Mouse (Mus musculus) cortical plate, adult 2 months (tissue): ENCODE results near the gene Med25. TPM values are rescaled to one million over a fixed set of nuclear protein-coding genes. Genes with fewer than 3 reads are reported as not detected.
A peak's percentile ranks its signal among the peaks of the same experiment; 100 is the strongest.

Experiments used
- H3K27ac ChIP-seq: fragments of 200-500 bp; 2 replicates; pipeline ENCODE4 v1.5.1; 2012; ENCODE audit warnings: low read length, control low read depth, inconsistent platforms; ENCODE audit not compliant: insufficient read depth
- H3K4me1 ChIP-seq: fragments of 200-500 bp; 2 replicates; pipeline ENCODE4 v1.6.1; 2011; ENCODE audit warnings: low read length; ENCODE audit not compliant: control insufficient read depth, insufficient read depth
- H3K4me3 ChIP-seq: fragments of 200-500 bp; 2 replicates; pipeline ENCODE4 v1.5.1; 2011; ENCODE audit warnings: mild to moderate bottlenecking, low read length, control low read depth; ENCODE audit not compliant: insufficient read depth
- CTCF ChIP-seq: fragments of 200-500 bp; IDR thresholded peaks from 2 replicates; pipeline ENCODE4 v1.5.1; 2011; ENCODE audit warnings: mild to moderate bottlenecking, control low read depth, low read length; ENCODE audit not compliant: insufficient read depth; ENCODE audit errors: extremely low read depth
- POLR2A ChIP-seq: fragments of 200-500 bp; IDR thresholded peaks from 2 replicates; pipeline ENCODE4 v1.6.1; 2011; ENCODE audit warnings: mild to moderate bottlenecking, low read length, control low read depth; ENCODE audit not compliant: insufficient read depth; ENCODE audit errors: extremely low read depth
- polyA plus RNA-seq: library from polyadenylated mRNA; depleted of rRNA; stranded (reverse); fragments of >200 nt; gene quantifications from 2 replicates; pipeline ENCODE4 v1.2.3, GENCODE M21; 2012

Gene Med25
- polyA plus RNA-seq, 1 experiment = 121 TPM

DNA sequence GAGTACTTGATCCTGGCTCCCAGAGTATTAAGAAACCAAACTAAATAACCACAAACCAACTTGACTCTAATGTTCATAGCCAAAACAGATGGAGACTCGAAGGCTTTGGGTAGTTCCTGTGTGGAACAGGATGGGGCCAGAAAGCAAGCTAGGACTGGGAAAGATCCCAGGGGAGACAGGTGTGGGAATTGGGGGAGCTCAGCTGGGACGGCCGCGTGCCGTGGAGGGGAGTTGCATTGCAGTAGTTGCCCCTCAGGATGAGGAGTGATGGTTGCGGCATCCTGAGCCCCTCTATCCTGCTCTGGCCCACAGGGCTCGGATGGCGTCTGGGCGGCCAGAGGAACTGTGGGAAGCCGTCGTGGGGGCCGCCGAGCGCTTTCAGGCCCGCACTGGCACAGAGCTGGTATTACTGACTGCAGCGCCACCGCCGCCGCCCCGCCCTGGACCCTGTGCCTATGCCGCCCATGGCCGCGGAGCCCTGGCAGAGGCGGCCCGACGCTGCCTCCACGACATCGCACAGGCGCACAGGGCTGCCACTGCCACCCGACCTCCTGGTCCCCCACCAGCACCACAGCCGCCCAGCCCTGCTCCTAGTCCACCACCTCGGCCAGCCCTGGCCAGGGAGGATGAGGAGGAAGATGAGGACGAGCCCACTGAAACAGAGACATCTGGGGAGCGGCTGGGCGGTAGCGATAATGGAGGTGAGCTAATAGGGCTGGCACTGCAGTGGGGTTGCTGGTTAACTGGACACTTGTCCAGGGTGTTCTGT, 40.1 kb downstream of the Med25 start:
- H3K27ac ChIP-seq = no peak overlapping the region
- no peak for TF ChIP-seq POLR2A
- no peak for TF ChIP-seq CTCF
- H3K4me1 ChIP-seq = peaks cover 3% of the 10 kb centered on the region
- H3K4me3 ChIP-seq = no peak overlapping the region

DNA sequence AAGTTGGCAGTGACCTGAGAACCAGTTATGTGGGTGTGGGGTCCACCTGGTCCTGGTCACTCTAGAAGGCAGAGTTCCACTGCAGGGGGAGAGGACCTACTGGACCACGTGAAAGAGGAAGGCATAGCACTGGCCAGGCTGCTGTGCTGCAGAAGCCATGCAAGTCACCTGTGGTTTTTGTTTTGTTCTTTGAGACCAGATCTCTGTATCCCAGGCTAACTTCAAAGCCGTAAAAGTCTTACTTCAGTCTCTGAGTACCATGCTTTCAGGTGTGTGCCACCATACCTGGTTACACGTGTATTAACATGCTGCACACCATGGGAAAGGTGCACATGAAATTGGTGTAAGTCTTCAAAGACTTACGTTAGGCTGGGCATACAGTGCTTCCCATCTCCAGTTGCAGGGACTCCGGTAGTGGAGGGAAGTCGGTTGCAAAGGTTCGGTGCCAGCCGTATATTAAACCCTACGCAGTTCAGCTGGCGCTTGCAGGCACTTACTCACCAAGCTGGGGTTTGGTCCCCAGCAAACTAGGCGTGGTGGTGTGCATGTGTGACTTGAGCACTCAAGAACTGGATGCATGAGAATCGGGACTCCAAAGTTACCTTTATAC, 40.8 kb downstream of the Med25 start:
- H3K27ac ChIP-seq = no peak overlapping the region
- peaks cover 3% of the 10 kb centered on the region for H3K4me1 ChIP-seq
- no peak overlapping the region for H3K4me3 ChIP-seq
- TF ChIP-seq POLR2A (no peak), CTCF (no peak)

DNA sequence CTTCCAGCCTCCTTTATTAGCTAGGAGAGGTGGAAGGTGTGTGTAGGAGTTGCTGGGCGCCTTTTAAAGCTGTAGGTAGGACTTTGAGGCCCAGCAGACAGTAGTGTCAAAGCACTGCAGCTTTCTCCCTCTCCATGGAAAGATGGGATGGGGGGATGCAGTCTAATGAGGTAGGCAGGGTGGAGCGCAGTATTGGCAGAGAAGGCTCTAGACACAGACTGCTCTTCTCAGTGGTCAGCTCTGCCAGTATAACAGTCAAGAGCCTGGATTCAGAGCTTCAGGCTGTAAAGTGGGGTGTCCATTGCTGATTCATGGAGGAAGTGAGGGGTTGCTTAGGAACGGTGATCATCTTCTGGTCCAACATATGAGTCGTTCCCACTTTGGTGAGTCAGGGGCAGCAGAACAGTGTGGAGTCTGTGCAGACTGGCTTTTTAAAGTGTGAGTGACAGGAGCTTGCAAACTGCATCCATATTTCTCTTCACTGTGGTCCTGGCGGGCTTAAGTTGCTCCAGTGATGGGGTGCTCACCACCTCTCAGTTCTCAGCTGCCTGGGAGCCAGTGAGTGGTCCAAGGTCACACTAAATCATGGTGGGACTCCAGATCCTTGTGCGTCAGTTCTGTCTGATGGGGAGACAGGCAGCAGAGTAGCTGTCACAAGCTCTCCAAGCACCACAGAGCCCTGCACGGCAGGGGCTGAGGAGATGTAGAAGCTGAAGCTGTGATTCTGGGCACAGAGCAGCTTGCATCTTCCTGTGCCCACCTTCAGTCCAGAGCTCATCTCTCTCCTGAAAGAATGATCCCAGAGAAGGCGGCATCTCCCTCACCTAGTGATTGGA, 41.5 kb downstream of the Med25 start:
- TF ChIP-seq POLR2A = no peak
- TF ChIP-seq CTCF = no peak
- Histone ChIP-seq H3K4me3 (peak overlapping the region; percentile 45), H3K27ac (peak overlapping the region; percentile 70), H3K4me1 (peaks cover 3% of the 10 kb centered on the region)

DNA sequence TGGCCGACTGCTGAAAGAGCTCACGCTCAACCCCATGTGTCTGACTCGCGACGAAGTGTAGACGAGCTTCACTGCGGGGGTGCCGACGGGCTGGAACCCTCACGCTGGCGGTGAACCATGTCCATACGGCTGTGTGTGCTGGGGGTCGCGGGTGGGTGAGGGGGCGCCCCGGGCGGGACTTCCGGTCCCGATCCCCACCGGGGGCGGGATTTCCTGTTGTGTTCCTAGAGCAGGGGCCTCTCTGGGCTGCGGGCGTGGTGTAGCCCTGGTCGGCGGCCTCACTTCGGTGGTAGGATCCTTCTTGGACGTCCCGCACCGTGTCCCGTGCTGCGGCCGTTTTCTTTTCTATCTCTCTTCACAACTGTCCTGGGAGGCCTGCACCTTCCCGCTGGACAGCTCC, 42.4 kb downstream of the Med25 start:
- peaks cover 3% of the 10 kb centered on the region for H3K4me1 ChIP-seq
- peak overlapping the region; percentile 87 for H3K27ac ChIP-seq
- TF ChIP-seq POLR2A (peak; percentile 44; the same call in 1 of the 2 replicates), CTCF (no peak)
- peak overlapping the region; percentile 45 for H3K4me3 ChIP-seq

DNA sequence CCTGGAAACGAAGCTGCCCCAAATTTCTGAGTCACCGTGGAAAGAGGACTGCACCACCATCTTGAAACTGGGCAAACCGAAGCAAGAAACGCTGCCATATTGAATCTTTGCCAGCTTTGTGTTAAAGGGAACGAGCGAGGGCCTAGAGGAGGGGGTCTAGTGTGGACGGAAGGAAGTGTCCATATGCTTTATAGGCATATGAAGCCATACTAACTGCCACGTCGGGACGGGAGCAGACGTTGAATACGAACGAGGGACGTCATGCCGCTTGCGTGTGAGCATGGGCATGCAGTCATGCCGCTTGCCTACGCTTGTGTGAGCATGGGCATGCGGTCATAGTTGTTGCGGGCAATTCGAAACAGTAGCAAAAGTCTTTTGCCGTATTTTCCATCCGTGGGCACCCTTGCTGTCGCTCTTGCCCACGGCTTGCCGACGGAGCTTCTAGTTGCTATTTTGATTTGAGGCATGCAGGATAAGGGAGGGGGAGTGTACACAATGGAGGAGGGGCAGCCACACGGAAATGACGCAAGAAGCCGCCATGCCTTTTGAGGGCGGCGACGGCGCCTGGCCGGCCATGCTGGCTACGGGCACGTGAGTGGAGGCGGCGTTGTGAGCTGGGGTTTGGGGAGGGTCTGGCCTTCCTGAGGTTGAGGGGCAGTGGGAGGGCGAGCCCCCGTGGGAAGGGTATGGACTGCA, 42.9 kb downstream of the Med25 start:
- TF ChIP-seq POLR2A (peak; percentile 79), CTCF (no peak)
- peak overlapping the region; percentile 45 for H3K4me3 ChIP-seq
- H3K27ac ChIP-seq = peak overlapping the region; percentile 87
- peaks cover 3% of the 10 kb centered on the region for H3K4me1 ChIP-seq

DNA sequence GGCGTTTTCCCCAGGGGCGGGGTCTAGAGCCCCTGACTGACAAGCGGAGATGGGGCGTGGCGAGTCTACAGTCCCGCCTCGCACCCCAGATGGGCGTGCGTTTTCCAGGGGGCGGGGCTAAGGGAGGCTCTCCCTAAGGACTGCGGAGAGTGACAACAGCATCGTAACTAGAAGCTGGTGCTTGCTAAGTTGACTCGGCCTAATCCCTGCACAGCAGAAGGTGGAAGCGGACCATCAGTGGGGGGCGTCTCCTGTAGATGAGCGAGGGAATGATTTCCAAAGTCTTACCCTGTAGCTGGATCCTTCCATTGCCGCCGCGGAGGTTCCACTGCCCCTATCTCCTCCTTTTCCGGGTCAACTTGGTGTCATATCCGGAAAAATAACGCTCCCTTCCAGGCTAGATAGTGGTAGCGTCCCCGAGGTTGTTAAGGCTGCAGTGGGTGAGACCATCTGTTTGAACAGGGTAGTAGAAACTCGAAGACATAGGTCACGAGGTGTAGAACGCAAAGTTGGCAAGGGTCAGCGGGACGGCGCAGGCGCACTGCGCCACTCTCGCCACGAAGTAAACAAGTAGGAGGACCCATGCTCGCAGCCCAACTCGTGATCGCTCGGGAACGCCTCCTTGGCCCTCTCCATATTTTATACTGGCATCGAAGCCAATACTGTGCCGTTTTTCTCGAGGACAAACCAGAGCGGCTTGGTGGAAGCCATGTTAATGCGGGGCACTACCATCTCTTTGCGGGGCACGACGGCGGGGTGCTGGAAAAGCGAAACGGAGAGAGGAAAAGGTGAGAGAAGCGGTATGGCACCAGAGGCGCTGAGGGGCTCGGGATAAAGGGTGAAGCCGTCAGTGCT, 43.7 kb downstream of the Med25 start, which contains the start of the genes Akt1s1 and Tbc1d17:
Akt1s1 (plus strand) TSS at position 431 of the 855 bp plus-strand sequence.
Tbc1d17 (minus strand) TSS at position 519 of the 855 bp plus-strand sequence.
- peaks cover 3% of the 10 kb centered on the region for H3K4me1 ChIP-seq
- H3K4me3 ChIP-seq = peak within 1 kb of the TSS; percentile 45
- TF ChIP-seq CTCF (no peak), POLR2A (peak; percentile 87)
- H3K27ac ChIP-seq = peak within 1 kb of the TSS; percentile 87

DNA sequence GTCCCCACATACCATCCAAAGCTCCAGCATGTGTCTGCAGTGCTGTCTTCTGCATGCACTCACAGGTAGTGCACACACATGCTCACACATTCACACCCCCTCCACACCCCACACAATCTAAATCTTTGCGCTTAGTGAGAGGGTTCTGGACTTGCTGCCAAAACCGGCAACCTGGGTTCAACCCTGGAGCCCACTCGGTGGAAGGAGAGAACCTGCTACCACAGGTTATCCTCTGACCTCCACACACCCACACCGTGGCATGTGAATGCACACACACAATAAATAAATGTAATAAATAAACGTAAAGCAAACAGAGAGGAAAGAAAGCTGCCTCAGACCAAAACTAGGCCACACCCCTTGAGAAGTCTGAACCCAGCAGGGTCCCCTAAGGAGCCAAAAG, 44.7 kb downstream of the Med25 start:
- Histone ChIP-seq H3K27ac (no peak overlapping the region), H3K4me3 (peak overlapping the region; percentile 45)
- TF ChIP-seq POLR2A = no peak
- TF ChIP-seq CTCF = no peak

DNA sequence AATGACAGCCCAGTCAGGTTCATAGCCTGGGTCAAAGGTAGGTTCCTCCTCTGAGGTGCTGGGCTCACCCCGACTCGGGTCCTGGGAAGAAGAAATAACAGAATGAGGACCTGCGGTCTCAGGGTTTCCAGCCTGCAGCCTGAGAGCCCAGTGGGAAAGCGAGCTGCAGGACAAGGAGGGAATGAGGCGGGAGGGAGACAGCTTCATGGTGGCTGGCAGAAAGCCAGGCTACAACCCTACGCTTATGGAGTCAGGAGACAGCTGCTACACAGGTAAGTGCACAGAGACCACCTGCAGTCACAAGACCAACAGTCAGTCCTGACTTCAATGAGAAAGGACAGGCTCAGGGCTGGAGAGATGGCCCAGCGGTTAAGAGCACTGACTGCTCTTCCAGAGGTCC, 45.7 kb downstream of the Med25 start:
- peaks cover 3% of the 10 kb centered on the region for H3K4me1 ChIP-seq
- H3K27ac ChIP-seq = no peak overlapping the region
- H3K4me3 ChIP-seq = no peak overlapping the region
- no peak for TF ChIP-seq POLR2A
- TF ChIP-seq CTCF = no peak

More for the DNA sequence above, 44.7 kb downstream of the Med25 start:
- peaks cover 3% of the 10 kb centered on the region for H3K4me1 ChIP-seq
